Mouse (Mus musculus): Measurements from ENCODE around the gene Selplg. TPM values are rescaled to one million over a fixed set of nuclear protein-coding genes. Genes with fewer than 3 reads are reported as not detected.
A peak's percentile ranks its signal among the peaks of the same experiment; 100 is the strongest.

Selplg gene
- polyA plus RNA-seq, 1 experiment from 2014 or later: 1.2 TPM

DNA sequence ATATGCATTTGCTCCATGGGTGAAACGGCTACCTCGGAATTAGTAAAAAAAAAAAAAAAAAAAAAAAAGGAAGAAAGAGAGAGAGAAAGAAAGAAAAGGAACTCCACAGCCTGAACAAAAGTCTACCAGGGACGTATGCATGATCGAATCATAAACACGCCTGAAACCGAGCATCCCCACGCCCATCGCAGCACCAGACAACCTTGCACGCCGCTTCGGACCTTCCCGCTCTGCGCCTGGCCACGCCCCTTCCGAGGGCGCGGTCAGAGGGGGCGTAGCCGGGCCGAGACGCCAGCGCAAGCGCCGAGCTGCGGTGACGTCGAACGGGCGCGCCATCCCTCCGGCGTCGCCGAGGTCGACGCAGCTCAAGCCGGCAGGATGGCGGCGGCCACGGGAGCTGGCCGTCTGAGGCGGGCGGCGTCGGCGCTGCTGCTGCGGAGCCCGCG is 60.0 kb downstream of the Selplg start, which contains the start of the genes Sart3 and Iscu:
Sart3 (minus strand) TSS at position 61 of the 446 bp plus-strand sequence.
Iscu (plus strand) TSS at position 299 of the 446 bp plus-strand sequence.
- ATAC-seq: peak; percentile 85
- no peaks in the 10 kb centered on the region for H3K27me3 ChIP-seq
- under 1% methylated on average over 47 of the region's 49 CpGs for WGBS

DNA sequence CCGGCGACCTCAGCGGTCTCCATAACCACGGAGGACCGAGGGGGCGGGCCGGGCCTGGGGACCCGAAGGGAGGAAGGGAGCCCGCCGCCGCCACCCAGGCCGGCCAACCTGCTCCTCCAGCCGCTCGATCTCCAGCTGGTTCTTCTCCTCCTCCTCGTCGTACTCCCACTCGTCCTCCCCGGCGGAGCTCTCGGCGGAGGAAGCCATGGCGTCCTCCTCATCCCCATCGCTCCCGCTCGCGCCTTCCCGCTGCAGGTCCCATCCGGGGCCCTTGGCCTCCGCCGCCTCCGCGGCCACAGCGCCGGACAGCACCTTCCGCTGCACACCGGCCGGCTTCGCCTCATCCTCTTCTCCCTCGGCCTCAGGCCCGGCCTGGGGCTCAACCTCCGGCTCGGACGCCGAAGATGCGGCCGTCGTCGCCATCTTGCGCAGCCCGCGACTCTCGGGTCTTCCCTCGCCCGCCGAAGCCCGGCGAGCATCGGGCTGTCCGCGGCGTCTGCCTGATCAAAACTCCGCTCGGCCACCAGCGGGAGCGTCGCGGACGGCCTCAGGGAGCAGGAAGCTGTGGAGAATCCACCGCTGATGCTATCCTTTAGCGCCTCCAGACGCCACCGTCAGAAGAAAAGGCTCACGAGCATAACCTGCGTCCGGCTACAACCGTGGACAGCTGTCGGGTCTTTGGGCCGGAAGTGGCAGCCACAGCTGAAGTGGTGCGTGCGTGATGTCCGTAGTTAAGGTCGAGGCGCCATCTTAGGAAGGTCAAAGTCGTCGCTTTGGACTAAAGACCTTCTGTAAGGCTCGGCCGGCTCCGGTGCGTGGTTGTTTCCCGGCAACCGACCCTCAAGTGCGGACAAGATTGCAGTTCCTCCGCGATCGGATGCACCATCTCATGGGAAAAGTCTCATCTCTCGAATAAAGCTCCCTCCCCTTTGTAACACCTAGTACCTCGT is 61.0 kb downstream of the Selplg start:
- WGBS: under 1% methylated on average over 92 of the region's 97 CpGs
- peak; percentile 82 for ATAC-seq

More for the DNA sequence above, 60.0 kb downstream of the Selplg start, which contains the start of the genes Sart3 and Iscu:
- Histone ChIP-seq H3K36me3 (peaks cover 47% of the 10 kb centered on the region), H3K9ac (replicated peaks) (peak within 1 kb of the TSS; percentile 88), H3K4me1 (replicated peaks) (peaks cover 35% of the 10 kb centered on the region), H3K27ac (peak within 1 kb of the TSS; percentile 95), H3K9me3 (no peaks in the 10 kb centered on the region), H3K4me3 (replicated peaks) (peak within 1 kb of the TSS; percentile 86), H3K4me2 (replicated peaks) (peak within 1 kb of the TSS; percentile 96)

GRCm38 (mm10) chr5:113768806-113769205 is 63.6 kb downstream of the Selplg start:
- Histone ChIP-seq H3K4me1 (replicated peaks) (peaks cover 32% of the 10 kb centered on the region), H3K27ac (no peak overlapping the region), H3K4me3 (replicated peaks) (no peak overlapping the region), H3K9ac (replicated peaks) (no peak overlapping the region), H3K27me3 (no peaks in the 10 kb centered on the region), H3K9me3 (no peaks in the 10 kb centered on the region), H3K36me3 (peaks cover 39% of the 10 kb centered on the region), H3K4me2 (replicated peaks) (no peak overlapping the region)
- 97% methylated on average over 8 of the region's 8 CpGs for WGBS
- ATAC-seq: no peak

More for the DNA sequence above, 61.0 kb downstream of the Selplg start:
- peaks cover 48% of the 10 kb centered on the region for H3K36me3 ChIP-seq
- H3K4me2 ChIP-seq (replicated peaks): peak overlapping the region; percentile 96
- peak overlapping the region; percentile 95 for H3K27ac ChIP-seq
- peak overlapping the region; percentile 86 for H3K4me3 ChIP-seq (replicated peaks)
- H3K27me3 ChIP-seq: no peaks in the 10 kb centered on the region
- H3K4me1 ChIP-seq (replicated peaks): peaks cover 35% of the 10 kb centered on the region
- no peaks in the 10 kb centered on the region for H3K9me3 ChIP-seq
- H3K9ac ChIP-seq (replicated peaks): peak overlapping the region; percentile 88

Other genes with a start within 250 kb of the Selplg start
- gene Cmklr1, start 182.2 kb downstream of the Selplg start, polyA plus RNA-seq (2015; fragmentation: Nextera tagmentation; extraction: Ambion mirVana): 1.4 and 2.5 TPM in 2 replicates
- not detected in 2 replicates for gene 1700069L16Rik, start 107.9 kb downstream of the Selplg start, polyA plus RNA-seq (2015; fragmentation: Nextera tagmentation; extraction: Ambion mirVana)
- gene Ficd, start 96.8 kb downstream of the Selplg start, polyA plus RNA-seq (2015; fragmentation: Nextera tagmentation; extraction: Ambion mirVana): 7.2 and 7.8 TPM in 2 replicates
- gene Sart3, start 60.1 kb downstream of the Selplg start, polyA plus RNA-seq (2015; fragmentation: Nextera tagmentation; extraction: Ambion mirVana): 51.1 and 58.5 TPM in 2 replicates
- 93.0 and 101 TPM in 2 replicates for gene Iscu, start 59.9 kb downstream of the Selplg start, polyA plus RNA-seq (2015; fragmentation: Nextera tagmentation; extraction: Ambion mirVana)
- 4.3 and 5.6 TPM in 2 replicates for gene Tmem119, start 32.1 kb downstream of the Selplg start, polyA plus RNA-seq (2015; fragmentation: Nextera tagmentation; extraction: Ambion mirVana)
- gene Coro1c, start 76.1 kb upstream of the Selplg start, polyA plus RNA-seq (2015; fragmentation: Nextera tagmentation; extraction: Ambion mirVana): 214 and 215 TPM in 2 replicates
- gene Ssh1, start 161.2 kb upstream of the Selplg start, polyA plus RNA-seq (2015; fragmentation: Nextera tagmentation; extraction: Ambion mirVana): 14.3 and 17.2 TPM in 2 replicates
- not detected in 2 replicates for gene Dao, start 171.1 kb upstream of the Selplg start, polyA plus RNA-seq (2015; fragmentation: Nextera tagmentation; extraction: Ambion mirVana)
- gene Usp30, start 232.8 kb upstream of the Selplg start, polyA plus RNA-seq (2015; fragmentation: Nextera tagmentation; extraction: Ambion mirVana): 16.7 and 19.0 TPM in 2 replicates

All from midbrain, embryonic 13.5 days (tissue).